Mouse (Mus musculus): Measurements from ENCODE around the gene Ttc28.
A peak's percentile ranks its signal among the peaks of the same experiment; 100 is the strongest.

The Ttc28 gene

DNA sequence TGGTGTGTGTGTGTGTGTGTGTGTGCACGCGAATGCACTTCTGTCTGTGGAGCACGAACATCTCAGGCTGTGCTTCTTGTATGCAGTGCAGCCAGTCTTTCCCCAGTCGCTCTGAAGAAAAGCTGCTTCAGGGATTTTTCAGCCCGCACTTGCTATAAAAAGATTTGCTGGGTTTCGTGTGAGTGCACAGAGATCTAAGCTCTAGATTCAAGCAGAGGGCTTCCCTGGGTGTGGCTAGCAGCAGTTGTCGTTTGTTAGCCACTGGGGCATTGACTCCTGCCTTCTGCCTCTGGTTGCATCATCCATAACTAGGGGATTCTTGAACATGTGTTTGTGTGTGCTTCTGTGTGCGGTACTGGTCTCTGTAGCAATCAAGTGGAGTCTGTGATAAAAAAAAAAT lies 175.9 kb downstream of the Ttc28 start:
- peak; percentile 96 for DNase-seq

- peak; percentile 92 for DNase-seq
Measured at GRCm38 (mm10) chr5:111057084-111057483, 177.5 kb downstream of the Ttc28 start.

DNA sequence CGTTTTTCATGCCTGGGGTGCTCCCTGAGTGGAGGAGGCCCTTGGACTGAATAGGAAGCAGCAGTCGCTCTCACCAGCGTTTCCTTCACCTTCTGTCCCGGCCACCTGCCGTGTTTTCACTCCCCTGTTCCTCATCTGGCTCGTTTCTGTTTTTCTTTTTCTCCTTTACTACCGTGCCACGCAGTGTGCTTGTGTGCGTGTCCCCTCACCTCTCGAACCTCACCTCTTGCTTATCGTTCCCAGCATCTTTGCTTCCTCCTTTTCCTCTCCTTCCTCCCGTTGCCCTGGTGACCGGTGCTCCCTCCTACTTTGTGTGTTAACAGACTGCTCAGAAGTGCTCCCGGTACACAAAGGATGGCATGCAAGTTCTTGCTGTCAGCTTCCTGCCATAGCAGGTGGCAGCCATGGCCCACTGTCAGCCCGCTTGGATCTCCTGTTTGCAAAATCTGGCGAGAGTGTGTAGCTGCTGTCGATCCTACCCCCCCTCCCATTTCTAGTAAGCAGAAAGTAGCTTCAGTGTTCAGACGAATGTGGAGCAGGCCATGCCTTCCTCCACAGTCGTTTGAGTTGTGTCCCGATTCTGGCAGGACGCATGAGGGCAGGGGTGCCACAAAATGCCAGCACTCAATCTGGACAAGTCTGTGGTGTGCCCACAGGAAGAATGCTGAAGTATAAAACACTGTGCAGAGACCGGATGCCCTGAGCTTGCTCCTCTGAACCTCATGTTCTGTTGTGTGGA lies 179.0 kb downstream of the Ttc28 start:
- peak; percentile 93 for DNase-seq

- peak; percentile 97 for DNase-seq
Measured at GRCm38 (mm10) chr5:111059140-111059921, 179.7 kb downstream of the Ttc28 start.

GRCm38 (mm10) chr5:111060246-111060745 lies 180.7 kb downstream of the Ttc28 start:
- peak; percentile 91 for DNase-seq

DNA sequence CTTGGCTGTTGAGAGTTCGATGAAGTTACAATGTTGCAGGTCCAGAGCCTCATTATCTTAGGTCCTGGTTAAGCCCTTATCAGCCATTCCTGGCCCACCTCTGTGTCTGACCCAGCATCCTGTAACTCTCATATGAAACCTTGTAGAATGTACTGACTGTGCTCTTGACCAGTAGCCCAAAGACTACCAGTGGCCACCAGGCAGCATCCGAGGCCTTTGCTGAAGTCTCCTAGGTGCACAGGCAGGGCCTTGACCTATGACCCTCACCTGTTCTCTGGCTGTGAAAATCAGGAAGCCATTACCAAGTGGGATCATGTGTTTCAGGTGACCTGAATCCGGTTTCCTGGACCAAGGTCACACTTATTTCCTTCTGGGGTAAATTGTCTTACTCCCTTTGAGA lies 183.6 kb downstream of the Ttc28 start:
- peak; percentile 89 for DNase-seq

DNA sequence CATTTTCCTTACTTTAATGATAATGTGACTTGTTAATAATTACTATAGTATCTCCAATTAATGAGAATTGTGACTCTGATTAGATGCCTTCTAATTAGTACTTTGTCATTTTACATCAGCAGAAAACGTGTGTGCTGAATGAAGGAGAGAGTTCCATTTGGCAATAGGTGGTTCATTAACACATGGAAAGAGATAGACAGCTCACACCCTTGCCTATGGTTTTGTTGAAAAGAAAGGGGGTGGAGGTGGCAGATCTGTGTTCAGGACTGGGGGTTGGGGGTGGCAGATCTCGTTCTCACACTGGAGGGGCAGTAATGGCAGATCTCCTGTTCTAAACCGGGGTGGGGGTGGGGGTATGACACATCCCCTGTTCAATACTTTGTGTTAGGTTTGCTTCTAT lies 184.4 kb downstream of the Ttc28 start:
- no peak for DNase-seq

GRCm38 (mm10) chr5:111065770-111066169 lies 186.2 kb downstream of the Ttc28 start:
- peak; percentile 93 for DNase-seq

- DNase-seq: peak; percentile 66
Measured at GRCm38 (mm10) chr5:111069503-111069902, 189.9 kb downstream of the Ttc28 start.

DNA sequence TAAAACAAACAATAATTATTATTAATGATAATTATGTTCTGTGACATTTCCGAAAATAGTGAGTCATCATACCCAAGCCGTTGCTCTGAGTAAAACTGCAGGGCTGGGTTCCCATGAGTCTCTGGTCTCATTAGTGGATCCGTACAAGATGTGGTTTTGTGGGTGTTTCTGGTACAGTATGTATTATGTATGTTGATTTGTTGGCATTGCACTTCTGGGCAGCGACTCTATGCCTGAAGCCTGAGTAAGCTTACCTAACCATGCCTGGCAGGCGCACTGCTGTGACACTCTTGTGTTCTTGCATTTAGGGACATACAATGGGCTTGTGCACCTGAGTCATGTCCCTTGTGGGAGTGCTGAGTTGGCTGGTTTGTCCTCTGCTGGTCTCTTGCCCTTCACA lies 190.3 kb downstream of the Ttc28 start:
- peak; percentile 86 for DNase-seq

DNA sequence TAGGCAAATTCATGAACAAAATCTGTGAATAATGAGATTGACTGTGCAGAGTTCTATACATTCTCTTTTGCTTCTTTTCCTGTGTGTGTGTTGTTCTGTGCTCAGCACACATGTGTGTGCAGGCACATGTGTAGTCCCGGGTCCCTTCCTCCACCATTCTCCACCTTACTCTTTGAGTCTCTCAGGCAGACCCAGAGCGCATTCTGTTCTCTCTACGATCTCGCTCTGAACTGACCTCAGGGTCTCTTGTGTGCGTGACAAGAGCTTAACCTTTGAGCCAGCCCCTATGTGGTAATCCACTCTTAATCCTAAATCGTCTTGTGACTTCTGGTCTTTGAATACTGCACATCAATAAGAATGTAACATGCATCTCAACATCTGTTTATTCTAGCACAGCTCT lies 190.8 kb downstream of the Ttc28 start:
- peak; percentile 69 for DNase-seq

- DNase-seq: peak; percentile 88
Measured at GRCm38 (mm10) chr5:111073316-111073736, 193.7 kb downstream of the Ttc28 start.

DNA sequence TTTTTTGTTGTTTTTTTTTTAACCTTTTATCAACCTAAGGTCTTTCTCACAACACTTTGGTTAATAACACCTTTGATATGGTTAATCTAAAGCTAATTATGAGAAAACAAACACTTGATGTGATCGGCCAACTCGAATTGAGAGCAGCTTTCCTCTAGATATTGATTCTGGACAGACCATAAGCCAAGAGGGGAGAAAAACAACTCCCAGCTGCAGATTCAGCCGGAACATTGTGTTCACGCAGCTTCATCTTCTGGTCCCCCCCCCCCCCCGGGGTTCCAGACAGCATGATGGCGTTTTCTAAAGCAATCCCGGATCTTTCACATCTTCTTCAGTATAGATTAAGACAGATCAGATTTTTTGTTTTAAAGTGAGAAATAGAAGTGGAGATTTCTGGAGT lies 194.4 kb downstream of the Ttc28 start:
- peak; percentile 61 for DNase-seq

GRCm38 (mm10) chr5:111075841-111076240 lies 196.2 kb downstream of the Ttc28 start:
- peak; percentile 82 for DNase-seq

GRCm38 (mm10) chr5:111077261-111077660 lies 197.7 kb downstream of the Ttc28 start:
- peak; percentile 76 for DNase-seq

DNA sequence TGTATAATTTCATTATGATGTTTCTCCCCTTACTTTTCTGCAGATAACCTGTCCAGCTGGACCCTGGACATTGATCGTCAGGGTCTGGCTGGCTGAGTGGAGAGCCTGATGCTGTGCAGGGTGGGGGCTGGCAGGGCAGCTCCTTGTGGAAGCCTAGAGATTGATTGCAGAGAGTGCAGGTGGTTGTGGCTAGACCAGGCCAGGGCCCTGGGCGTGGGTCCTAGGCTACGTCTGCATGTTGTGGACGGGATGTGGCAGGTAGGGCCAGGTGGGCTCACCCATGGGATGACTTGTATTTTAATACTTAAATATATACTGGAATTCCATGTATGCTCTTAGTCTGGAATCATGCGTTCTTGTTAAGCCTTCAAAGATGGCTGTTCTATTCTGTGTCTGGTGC lies 201.0 kb downstream of the Ttc28 start:
- DNase-seq: peak; percentile 81

DNA sequence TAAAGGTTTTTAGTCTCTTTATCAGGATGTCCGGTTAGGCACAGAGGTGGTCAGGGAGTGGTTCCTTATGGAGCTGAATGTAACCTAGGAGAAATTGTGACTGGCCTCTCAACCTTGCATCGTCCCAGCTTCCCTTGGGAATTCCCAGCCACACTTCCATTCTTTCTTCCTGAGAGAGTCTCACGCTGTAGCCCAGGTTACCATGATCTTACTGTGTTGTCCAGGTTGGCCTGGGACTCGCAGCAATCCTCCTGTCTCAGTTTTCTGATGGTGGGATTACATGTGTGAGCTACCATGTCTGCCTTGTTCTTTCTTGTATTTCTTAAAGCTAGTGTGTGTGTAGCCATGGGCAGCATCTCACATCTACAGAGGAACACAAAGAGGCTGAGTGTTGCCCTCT lies 206.2 kb downstream of the Ttc28 start:
- peak; percentile 71 for DNase-seq

GRCm38 (mm10) chr5:111096750-111097149 lies 217.1 kb downstream of the Ttc28 start:
- no peak for DNase-seq

- DNase-seq: no peak
Measured at GRCm38 (mm10) chr5:111097233-111098160, 217.9 kb downstream of the Ttc28 start.

GRCm38 (mm10) chr5:111098516-111099274 lies 219.1 kb downstream of the Ttc28 start:
- no peak for DNase-seq

- DNase-seq: peak; percentile 77
Measured at GRCm38 (mm10) chr5:111100585-111100984, 221.0 kb downstream of the Ttc28 start.

DNA sequence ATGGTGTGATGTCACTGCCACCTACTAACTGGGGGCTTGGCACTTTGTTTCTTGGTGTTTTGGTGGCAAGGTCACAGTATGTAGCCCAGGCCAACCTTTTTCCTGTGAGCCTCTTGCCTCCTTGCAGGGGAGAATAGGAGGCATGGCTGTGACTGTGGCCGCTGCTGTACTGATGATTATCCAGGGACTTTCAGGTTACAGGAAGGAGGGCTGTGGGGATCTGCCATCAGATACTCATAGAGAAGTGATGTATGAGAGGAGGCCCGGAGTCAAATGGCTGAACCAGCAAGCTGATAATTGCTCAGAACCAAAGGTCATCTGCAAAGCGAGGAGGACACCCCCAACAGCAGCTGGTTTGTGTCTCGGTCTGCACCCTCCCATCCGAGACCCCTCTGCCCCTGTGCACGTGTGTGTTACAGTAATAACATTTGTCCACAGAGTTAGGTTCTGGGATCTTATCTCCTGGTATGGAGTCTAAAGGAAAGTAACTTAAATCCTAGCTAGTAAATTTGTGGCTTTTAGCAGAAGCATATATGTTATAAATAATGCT lies 221.9 kb downstream of the Ttc28 start:
- peak; percentile 79 for DNase-seq
